Mouse (Mus musculus): Measurements from ENCODE around the gene Spaca4.

DNA sequence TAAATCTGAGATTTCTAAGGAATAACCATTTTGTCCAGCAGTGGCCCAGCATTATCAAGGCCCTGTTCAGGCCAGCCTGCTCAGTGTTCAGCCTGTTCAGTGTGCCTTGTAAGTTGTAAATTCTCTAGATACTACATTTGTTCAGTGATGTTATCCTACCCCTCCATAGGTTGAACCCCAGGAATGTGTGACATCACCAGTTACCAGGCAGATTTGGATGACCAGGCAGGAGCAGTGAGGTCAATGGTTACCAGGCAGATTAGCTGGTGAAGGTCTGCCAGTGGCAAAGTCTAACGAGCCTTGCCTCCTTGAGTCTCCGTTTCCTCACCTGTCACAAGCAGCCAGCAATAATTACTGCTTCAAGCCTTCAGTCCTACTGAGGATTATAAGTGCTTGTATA, 18.8 kb upstream of the Spaca4 start:
- no peak for TF ChIP-seq CTCF (IDR thresholded peaks at IDR 0.05; ENCODE audit: extremely low read depth, insufficient read depth, insufficient read length, insufficient replicate concordance)
- no peak for TF ChIP-seq POLR2A (IDR thresholded peaks at IDR 0.05; ENCODE audit: low read depth, low read length)
